Mouse (Mus musculus) spleen, adult 2 months (tissue): ENCODE measurements around the gene Gm2174.

Source experiments
- CTCF ChIP-seq: fragments of 200-500 bp; IDR thresholded peaks from 2 replicates; pipeline ENCODE4 v1.5.1; 2011; ENCODE audit warnings: mild to moderate bottlenecking, inconsistent platforms; ENCODE audit not compliant: insufficient read depth, insufficient read length, insufficient replicate concordance; ENCODE audit errors: extremely low read depth
- POLR2A ChIP-seq: fragments of 200-500 bp; IDR thresholded peaks from 2 replicates; pipeline ENCODE4 v1.6.1; 2011; ENCODE audit warnings: low read depth, low read length, inconsistent platforms

DNA sequence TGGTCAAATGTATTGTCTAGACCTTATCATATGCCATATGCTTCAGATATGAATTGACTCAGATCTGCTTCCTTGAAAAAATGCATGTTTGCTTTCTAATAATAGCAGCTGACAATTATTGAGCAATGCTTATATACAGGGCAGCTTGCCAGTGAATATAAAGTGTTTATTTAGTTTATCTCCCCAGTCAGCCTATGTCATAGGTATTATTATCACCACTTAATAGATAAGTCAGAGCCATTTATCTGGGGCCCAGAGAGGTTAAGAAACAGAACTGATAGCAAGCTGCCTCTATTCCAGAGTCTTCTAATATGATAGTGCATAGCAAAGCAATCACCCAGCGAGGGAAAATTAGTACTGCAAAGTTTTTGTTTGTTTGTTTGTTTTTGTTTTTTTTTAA, 17.1 kb downstream of the Gm2174 start:
- TF ChIP-seq CTCF (no peak), POLR2A (no peak)
